Mouse (Mus musculus) cerebellum, adult 9-10 months (tissue): ENCODE measurements at regions not wholly inside any gene's neighbourhood (a gene's known extent, or its start where the extent isn't known, plus 50 kb on each side); places are given as distances from the start of the nearest gene placed in this dataset.

ENCODE experiments used
- DNase-seq: peaks from one replicate; pipeline ENCODE4 v3.0.0; 2022

- no peak for DNase-seq
Observed at GRCm38 (mm10) chr19:56108796-56109195, 178.1 kb upstream of the Habp2 start.

GRCm38 (mm10) chr19:56115552-56116284, 171.2 kb upstream of the Habp2 start:
- DNase-seq, result no peak

- no peak for DNase-seq
Observed at GRCm38 (mm10) chr19:56116285-56116680, 170.7 kb upstream of the Habp2 start.

GRCm38 (mm10) chr19:56120723-56121122, 166.2 kb upstream of the Habp2 start:
- DNase-seq, result no peak

GRCm38 (mm10) chr19:56122186-56122585, 164.8 kb upstream of the Habp2 start:
- DNase-seq, result no peak

GRCm38 (mm10) chr19:56131556-56131955, 155.4 kb upstream of the Habp2 start:
- no peak for DNase-seq

- no peak for DNase-seq
Observed at GRCm38 (mm10) chr19:56132911-56133562, 153.9 kb upstream of the Habp2 start.

GRCm38 (mm10) chr19:56133565-56133964, 153.4 kb upstream of the Habp2 start:
- DNase-seq, result no peak

GRCm38 (mm10) chr19:56134081-56134818, 152.7 kb upstream of the Habp2 start:
- DNase-seq, result peak; percentile 15

GRCm38 (mm10) chr19:56135306-56135928, 151.5 kb upstream of the Habp2 start:
- DNase-seq, result no peak

- DNase-seq, result no peak
Observed at GRCm38 (mm10) chr19:56140540-56140939, 146.4 kb upstream of the Habp2 start.

GRCm38 (mm10) chr19:56144221-56144620, 142.7 kb upstream of the Habp2 start:
- DNase-seq, result no peak

- no peak for DNase-seq
Observed at GRCm38 (mm10) chr19:56157120-56157519, 129.8 kb upstream of the Habp2 start.

GRCm38 (mm10) chr19:56162156-56162555, 124.8 kb upstream of the Habp2 start:
- DNase-seq, result no peak

GRCm38 (mm10) chr19:56169133-56169997, 117.6 kb upstream of the Habp2 start:
- no peak for DNase-seq

GRCm38 (mm10) chr19:56169998-56170274, 117.0 kb upstream of the Habp2 start:
- DNase-seq, result no peak

GRCm38 (mm10) chr19:56172454-56172853, 114.5 kb upstream of the Habp2 start:
- peak; percentile 13 for DNase-seq

- no peak for DNase-seq
Observed at GRCm38 (mm10) chr19:56176059-56176458, 110.9 kb upstream of the Habp2 start.

GRCm38 (mm10) chr19:56177231-56177745, 109.6 kb upstream of the Habp2 start:
- DNase-seq, result no peak

- no peak for DNase-seq
Observed at GRCm38 (mm10) chr19:56185756-56186155, 101.2 kb upstream of the Habp2 start.

GRCm38 (mm10) chr19:56189185-56189584, 97.8 kb upstream of the Habp2 start:
- DNase-seq, result no peak

GRCm38 (mm10) chr19:56190222-56190621, 96.7 kb upstream of the Habp2 start:
- DNase-seq, result no peak
